Mouse (Mus musculus): ENCODE data around the gene Disp1. TPM values are rescaled to one million over a fixed set of nuclear protein-coding genes. Genes with fewer than 3 reads are reported as not detected.

Disp1 gene
- total RNA-seq, 2 experiments from 2014 or later: 2.1 to 6.7 TPM

DNA sequence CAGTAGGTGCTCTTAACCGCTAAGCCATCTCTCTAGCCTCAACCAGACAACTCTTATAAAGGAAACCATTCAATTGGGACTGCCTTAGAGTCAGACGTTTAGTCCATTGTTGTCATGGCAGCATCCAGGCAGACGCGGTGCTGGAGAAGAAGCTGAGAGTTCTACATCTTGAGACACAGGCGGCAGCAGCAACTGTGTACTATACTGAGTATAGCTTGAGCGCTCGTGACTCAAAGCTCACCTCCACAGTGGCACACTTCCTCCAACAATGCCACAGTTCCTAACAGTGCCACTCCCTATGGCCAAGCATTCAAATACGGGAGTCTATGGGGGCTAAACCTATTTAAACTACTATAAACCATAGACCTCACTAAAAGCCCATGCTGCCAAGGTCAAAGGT lies 11.2 kb downstream of the Disp1 start:
- no peak for ATAC-seq (replicated peaks; ENCODE audit: low FRiP score, poor library complexity, severe bottlenecking)

DNA sequence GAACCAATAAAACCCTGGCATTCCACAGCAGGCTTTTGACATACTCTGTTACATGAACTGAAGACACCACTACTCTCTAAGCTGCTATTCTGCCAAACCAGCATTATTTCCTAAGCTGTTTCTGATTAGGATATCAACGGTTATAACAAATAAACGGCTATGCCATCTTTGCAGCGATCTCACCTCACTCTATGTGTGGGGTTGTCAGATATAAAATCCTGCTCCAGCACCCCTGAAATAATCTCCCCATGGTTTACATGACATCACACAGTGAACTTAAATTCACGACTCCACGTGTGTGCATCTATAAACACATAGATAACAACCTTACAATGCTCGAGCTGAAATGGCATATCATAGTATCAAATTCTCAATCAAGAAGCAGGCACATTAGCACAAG lies 13.7 kb downstream of the Disp1 start:
- ATAC-seq (replicated peaks; ENCODE audit: low FRiP score, poor library complexity, severe bottlenecking): no peak

DNA sequence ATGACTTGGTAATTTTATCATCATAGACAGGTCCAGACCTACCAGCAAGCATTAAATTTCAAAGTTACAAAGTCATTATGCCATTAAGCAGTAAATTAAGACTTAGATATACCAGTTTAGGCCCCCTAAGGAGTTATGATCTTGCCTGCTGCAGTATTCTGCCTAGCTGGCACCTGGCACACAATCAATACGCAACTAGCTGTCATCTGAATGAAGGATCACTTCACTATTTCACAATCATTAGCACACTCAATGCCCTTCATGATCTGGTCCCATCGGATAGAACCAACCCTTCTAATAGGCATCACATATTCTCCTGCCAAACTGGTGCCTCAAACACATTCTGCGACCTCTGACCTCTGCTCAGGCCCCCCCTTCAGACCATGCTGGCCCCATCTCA lies 14.2 kb downstream of the Disp1 start:
- no peak for ATAC-seq (replicated peaks; ENCODE audit: low FRiP score, poor library complexity, severe bottlenecking)

DNA sequence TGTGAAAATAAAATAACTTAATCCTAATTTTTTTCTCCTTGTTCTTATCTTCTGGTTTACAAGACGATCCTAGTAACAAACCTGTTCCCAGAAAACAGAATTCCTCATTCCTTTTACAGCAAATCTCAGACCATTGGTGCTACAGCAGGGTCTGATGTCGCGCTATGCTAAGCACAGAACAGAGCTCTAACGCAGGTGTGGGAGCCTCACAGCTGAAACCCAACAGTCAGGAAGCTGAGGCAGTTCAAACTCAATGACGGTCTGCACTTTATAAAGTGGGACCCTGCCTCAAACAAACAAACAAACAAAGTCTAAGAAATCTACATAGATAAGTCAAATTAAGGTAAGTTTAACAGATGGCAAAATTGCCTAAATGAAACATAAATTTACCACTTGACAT lies 20.4 kb downstream of the Disp1 start:
- ATAC-seq (replicated peaks; ENCODE audit: low FRiP score, poor library complexity, severe bottlenecking): no peak

DNA sequence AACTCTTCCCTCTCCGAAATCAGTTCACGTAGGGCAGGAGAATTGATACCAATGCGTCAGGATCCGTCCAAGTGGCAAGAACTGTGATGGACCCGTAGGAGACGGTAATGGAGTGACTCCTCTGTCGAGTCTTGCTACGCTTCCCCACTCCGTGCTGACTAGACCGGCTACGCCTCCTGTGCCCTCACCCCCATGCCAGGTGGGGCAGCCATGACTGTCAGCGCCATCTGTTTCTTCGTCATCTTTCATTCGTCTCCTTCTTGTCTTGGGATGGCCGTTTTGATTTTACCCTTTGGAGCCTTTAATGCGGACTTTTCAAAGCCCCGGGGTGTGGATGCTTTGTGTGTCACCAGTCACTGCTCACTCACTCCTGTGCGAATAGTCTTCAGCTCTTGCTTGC lies 26.6 kb downstream of the Disp1 start:
- no peak for ATAC-seq (replicated peaks; ENCODE audit: low FRiP score, poor library complexity, severe bottlenecking)

DNA sequence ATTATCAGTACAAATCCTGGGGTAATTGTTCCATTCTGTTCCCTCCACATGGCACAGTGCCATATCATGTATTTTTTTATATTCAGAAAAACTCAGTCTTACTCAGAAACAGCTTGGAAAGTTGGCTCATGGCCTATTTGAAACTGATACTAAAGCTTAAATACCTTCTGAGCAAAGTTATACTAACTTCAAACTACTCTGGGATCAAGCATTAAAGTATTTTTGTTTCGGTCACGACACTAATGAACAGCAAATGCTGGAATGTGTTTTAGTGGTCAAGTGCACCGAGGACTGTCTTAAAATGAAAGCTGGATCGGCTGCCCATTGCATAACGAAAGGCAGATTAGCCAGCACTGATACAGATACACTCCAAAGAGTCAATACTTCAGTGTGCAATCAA lies 27.2 kb downstream of the Disp1 start:
- ATAC-seq (replicated peaks; ENCODE audit: low FRiP score, poor library complexity, severe bottlenecking): no peak

DNA sequence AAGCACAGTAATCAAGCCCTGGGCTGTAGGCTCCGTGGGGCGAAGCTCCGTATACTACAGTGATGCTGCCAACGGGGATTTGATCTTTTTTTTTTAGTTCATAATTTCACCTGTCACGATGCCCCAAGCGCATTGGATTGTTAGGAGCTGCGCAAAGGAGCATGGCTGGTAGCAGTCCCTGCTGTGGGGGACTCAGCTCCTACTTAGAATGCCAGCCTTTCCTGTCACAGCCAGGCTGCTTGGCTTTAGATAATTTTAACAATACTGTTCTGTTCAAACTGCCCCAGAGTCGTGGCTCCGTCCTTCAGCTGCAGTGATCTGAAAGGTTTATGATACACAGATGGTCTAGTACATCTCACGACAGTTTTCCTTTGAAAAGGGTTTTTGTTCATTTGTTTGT lies 29.9 kb downstream of the Disp1 start:
- ATAC-seq (replicated peaks; ENCODE audit: low FRiP score, poor library complexity, severe bottlenecking): no peak

DNA sequence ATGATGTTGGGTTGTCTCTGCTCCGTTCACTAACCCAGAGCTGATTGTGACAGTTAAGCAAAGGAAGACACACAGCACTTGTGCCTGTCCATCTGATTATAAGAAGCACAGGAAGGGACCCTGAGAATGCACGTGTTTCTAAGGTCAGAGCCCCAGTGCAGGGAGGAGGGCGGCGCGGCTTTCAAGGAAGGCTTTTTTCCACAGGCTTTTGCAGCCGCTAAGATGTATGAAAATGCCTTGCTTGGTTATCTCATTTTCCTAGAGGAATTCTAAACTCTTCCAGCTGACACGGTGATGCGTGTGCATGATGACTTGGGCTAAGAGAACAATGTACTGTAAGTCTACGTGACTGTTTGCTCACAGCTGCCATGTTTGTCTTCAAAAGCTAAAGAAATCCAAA lies 30.9 kb downstream of the Disp1 start:
- no peak for ATAC-seq (replicated peaks; ENCODE audit: low FRiP score, poor library complexity, severe bottlenecking)

DNA sequence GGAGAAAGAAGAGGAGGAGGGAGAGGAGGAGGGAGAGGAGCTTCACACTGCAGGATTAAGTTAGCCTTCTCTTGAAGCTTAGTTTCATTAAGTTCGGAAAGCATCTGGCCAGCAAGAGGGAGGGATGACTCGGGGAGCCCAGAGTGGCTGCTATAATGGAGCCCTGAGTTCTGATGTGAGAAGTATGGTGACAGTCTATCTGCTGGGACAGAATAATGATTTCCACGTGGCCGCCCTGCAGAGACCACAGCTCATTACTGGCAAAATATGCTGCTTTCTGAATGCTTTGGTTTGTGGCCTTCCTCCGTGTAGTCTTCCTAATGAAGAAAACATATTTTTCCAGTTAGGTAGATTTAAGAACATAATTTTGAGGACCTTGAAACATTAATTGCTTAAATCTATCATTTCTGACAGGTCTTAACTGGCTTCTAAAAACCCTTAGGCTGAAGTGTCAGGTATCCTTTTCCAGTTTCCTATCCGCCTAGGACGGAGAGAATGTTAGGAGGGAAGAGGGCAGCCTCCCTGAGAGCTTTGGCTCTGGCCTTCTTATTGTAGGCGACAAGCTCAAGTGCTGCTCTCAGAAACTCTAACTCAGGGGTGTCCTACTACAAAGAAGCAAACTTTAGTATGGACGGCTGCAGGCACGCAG lies 32.2 kb downstream of the Disp1 start:
- ATAC-seq (replicated peaks; ENCODE audit: low FRiP score, poor library complexity, severe bottlenecking): no peak

DNA sequence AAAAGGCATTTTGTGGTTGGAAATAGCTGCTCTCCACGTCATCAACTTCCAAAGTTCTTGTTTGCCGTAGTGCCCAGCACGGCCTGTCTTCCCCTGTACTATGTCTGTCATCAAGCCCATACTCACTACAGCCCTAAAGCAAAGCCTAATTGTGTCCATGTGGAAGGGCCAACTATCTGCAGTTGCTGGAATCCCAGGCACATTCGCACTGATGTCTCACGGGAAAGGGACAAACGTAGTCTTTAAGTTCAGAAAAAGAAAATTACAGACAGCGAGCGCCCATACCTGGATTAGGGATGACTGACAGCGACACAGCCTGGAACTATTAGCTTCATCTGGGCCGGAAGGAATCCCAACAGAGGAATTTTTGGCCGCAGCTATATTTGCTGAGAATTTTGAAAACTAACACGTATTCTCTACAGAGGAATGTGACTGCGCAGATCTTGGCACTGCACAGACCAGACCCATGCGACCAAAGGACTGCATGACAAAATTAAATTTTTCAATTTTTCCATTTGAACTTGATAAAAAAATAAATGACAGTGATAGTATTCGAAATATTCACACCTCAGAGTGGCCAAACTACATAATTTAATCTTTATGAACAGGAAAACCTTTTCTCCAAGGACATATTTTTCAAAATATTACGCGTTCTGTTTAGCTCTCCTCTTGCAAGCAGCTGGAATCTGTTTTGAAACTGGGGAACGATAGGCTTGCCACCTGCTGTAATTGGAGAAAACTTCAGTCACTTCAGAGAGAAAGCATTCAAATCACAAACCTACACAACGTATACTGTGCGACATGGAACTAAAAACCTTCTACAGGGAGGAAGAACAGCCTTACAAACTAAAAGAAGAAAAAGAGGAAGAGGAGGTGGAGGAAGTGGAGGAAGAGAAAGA lies 33.0 kb downstream of the Disp1 start:
- ATAC-seq (replicated peaks; ENCODE audit: low FRiP score, poor library complexity, severe bottlenecking): no peak

DNA sequence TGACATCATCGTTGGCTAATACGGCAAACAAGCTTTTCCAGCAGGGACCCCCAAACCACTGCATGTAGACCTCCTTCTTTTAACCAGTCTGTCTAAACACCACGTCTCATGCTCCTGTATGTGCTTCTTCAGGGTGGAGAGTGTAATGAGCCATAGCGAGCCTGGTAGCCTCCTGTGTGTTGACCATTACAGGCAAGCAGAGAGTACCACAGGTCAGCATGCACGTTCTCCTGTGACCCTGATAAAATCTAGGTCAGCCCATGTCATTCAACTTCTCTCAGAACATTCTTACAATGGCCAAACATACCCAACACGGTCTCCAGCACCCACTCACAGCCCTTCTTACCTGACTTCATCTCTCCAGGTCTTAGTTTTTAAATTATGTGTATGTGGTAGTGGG lies 35.8 kb downstream of the Disp1 start:
- no peak for ATAC-seq (replicated peaks; ENCODE audit: low FRiP score, poor library complexity, severe bottlenecking)

DNA sequence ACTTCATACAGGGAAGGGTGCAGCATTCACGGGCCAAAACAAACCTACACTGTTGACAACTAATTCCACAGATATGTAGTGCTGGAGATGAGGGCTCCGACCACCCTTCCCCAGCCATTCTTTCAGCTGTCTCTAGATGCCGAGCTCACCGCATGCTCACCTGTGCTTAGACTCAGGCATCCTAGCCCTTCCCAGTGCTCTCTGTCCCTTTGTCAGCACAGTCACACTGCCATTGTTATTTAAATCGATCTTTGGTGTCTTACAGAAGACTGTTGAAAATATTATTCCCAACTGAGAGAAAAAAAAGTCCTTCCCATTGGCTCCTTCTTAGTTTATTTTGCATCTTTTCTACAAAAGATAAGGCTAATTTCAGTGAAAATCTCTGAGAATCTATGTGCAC lies 36.6 kb downstream of the Disp1 start:
- no peak for ATAC-seq (replicated peaks; ENCODE audit: low FRiP score, poor library complexity, severe bottlenecking)

DNA sequence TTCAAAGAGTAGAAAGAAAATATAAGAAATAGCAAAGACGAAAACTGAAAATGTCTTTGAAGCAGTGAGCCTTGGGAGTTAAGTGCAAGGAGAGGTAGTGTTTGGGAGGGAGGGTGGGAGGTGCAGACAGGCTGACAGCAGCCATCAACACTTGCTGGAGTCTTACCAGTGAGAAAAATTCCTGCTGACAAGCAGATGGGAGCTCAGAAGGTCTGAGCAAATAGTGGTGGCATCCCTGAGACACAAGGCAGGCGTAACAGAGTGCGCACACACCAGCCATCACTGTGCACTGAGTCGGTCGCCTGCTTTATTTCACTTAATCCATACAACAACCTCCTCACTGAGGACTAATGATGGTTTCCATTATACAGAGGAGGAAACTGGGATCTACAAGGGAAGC lies 37.8 kb downstream of the Disp1 start:
- ATAC-seq (replicated peaks; ENCODE audit: low FRiP score, poor library complexity, severe bottlenecking): no peak

DNA sequence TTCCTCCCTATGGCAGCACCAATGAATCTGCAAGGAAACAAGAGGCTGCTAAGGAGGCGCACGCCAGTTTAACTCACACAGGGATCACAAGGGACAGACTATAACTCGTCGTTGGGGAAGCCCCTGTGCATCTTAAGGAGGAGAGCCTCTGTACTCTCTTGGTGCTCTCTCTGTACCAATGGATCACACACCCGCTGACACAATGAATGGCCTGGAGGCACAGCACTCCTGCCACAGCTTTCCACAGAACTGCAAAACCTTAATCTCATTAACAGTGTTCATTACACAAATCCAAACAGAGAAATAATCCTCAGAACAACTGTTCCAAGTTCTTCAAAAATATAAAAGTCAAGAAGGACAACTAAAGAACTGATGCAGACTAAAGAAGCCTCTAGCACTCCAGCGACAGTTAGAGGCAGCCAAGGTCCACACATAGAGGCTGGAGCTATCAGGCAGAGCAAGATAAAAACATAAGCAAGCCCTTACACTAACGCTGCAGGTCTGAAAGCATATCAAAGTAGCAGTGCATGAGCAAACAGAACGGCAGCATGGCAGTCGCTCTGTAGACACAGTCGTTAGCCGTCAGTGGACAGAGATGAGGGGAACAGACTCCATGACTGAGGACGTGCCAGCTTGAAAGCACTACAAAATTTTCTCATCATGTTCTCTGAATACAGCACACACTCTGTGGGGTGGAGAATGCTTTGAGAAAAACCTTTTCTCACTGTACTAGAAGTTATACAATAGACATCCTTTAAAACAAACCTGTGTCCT lies 38.5 kb downstream of the Disp1 start:
- ATAC-seq (replicated peaks; ENCODE audit: low FRiP score, poor library complexity, severe bottlenecking): no peak

DNA sequence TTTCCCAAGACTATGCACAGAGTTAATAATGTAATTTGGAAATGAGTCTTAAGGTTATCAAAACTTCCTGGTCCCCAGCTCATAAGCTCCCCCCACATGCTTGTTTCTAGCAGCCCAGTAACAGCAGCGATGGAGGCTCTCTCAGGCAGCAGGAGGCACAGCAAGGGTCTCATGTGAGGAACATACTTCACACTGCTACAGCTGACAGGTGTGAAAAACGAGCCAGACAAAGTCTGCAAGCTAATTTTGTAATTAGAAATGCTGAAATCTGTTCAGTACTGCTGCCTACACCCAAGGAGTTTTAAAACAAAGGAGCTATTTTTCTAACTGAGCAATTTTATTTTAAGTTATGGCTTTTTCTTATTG lies 40.3 kb downstream of the Disp1 start:
- no peak for ATAC-seq (replicated peaks; ENCODE audit: low FRiP score, poor library complexity, severe bottlenecking)

DNA sequence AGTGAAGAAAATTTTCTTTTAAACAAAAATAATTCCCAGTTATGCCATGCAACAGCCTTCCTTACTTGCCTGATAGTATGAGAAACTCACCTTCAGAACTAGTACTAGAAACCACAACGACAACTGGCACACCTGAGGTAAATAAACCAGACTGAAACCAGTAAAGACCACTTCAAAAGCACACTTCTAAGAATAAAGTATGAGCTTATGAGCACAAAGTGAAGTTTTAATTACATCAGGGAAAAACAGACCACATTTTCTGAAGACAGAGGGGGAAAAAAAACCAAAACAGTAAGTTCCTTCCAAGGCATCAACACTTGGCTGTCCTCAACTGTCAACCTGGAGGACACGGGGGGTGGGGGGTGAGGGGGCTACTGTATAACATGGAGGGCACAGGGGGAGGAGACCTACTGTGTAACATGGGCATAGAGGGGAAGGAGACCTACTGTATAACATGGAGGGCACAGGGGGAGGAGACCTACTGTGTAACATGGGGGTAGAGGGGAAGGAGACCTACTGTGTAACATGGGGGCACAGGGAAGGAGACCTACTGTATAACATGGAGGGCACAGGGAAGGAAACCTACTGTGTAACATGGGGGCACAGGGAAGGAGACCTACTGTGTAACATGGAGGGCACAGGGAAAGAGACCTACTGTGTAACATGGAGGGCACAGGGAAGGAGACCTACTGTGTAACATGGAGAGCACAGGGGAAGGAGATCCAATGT lies 40.9 kb downstream of the Disp1 start:
- no peak for ATAC-seq (replicated peaks; ENCODE audit: low FRiP score, poor library complexity, severe bottlenecking)

DNA sequence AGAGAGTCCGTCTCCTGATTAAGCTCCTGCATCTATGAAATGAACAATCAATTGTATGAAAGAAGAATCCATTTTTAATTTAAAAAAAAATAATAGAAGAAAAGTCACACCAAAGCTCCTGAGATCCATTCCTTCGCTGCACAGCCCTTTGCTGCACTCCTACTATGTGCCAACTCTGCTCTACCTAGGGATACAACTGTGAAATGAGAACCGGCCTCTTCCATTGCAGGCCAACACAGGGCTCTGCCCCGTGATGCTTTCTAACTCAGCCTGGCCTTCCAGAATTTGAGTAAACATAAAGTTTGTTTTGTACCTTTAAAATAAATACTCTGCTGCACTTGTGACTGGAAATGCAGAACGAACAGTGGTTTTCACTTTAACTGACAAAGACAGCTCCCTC lies 42.0 kb downstream of the Disp1 start:
- ATAC-seq (replicated peaks; ENCODE audit: low FRiP score, poor library complexity, severe bottlenecking): no peak

DNA sequence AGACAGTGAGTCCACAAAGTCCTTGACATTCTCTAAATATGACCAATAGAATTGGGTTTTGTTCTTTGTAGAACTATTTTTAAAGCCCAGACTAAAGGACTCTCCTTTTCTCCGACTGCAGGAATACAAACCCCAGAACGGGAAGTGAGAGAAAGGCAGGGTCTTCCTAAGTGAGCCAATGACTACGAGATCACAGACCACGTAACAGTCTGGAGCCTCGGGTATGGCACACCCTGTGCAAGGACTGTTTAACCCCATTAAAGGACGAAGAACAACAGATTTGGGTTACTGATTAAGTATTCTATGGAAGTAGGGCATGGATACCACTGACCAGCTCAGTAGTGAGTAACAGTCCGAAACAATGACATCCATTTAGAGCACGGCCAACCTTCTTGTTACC lies 46.1 kb downstream of the Disp1 start:
- ATAC-seq (replicated peaks; ENCODE audit: low FRiP score, poor library complexity, severe bottlenecking): no peak

DNA sequence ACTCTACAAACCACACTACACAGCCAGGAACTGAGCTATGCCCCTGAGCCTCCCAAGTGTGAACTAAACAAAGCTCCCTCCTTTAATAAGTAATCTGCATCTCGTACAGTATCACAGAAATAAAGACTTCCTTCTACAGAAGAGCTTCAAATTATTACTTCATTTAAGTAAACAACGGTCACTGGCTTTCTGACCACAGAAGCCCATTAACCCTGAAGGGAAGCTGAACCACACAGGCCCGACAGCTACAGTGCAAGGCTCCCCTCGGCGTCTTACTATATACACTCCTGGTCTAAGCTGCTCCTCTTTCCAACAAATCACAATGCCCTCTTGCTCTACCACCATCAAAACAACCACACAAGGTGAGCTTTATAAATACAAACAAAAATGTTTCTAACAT lies 50.2 kb downstream of the Disp1 start:
- ATAC-seq (replicated peaks; ENCODE audit: low FRiP score, poor library complexity, severe bottlenecking): no peak

DNA sequence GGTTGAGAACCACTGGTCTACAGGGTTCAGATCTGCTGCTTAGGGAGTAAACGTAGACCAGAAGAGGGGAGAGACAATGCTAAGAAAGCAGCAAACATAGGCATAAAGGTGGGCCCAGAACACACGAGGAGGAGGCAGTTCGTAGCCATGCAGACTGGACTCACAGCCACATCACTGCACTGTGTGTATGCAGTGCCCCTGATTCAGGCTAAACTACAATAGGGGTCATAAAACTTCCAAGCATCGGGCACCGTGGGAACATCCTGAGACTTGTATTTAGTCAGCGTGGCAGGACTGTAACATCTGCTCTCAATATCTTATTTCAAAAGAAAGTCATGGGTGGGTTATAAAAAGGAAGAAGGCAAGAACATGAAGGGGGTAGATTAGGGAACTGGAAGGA lies 52.9 kb downstream of the Disp1 start:
- no peak for ATAC-seq (replicated peaks; ENCODE audit: low FRiP score, poor library complexity, severe bottlenecking)
